Mouse (Mus musculus): ENCODE results near the gene Sfi1. TPM values are rescaled to one million over a fixed set of nuclear protein-coding genes. Genes with fewer than 3 reads are reported as not detected.
"Not testable (repeated sequence)": the region's sequence is repeated elsewhere in the genome, so short reads cannot be mapped to it uniquely, and the experiment has no call there.

Gene Sfi1
- polyA plus RNA-seq, 1 experiment from 2014 or later, result 17.2 TPM

DNA sequence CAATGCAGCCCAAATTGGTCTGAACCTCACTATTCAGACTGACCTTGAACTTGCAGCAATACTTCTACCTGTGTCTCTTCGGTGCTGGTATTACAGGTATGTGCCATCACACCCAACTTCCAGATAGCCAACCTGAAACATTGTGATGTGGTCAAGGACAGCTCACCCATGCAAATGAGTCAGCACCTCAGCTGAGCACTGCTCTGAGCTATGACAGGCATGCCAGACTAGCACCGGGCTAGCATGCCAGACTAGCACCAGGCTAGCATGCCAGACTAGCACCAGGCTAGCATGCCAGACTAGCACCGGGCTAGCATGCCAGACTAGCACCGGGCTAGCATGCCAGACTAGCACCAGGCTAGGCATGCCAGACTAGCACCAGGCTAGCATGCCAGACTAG, 41.9 kb downstream of the Sfi1 start:
- H3K36me3 ChIP-seq, result peaks cover 11% of the 10 kb centered on the region; the same call in 1 of the 2 replicates
- not testable (repeated sequence) for H3K27ac ChIP-seq; H3K27me3 ChIP-seq; H3K4me3 ChIP-seq; H3K9me3 ChIP-seq (replicated peaks); H3K9ac ChIP-seq; H3K4me1 ChIP-seq; H3K4me2 ChIP-seq (replicated peaks)
- ATAC-seq (ENCODE audit: low FRiP score), result 0 out of 2 replicates have a peak, but pooled peaks have one; percentile 22
- WGBS, result 94% methylated on average over 4 of the region's 4 CpGs

DNA sequence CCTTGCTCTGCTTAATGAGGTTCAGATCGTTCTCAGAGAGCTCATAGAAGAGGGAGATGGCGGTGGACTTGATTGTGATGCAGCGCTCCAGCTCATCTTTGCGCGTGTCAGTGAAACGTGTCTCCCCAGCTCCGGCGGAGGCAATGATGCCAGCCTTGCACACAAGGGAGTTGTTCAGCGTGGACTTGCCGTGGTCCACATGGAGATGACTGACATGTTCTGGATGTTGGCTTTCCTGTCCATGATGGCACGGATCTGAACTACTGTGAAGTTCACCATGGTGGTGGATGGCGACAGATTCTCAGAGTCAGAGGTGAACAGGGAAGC, 42.6 kb downstream of the Sfi1 start:
- H3K27me3 ChIP-seq; H3K4me2 ChIP-seq (replicated peaks); H3K4me1 ChIP-seq; H3K9me3 ChIP-seq (replicated peaks); H3K4me3 ChIP-seq; ATAC-seq (ENCODE audit: low FRiP score); H3K9ac ChIP-seq; H3K27ac ChIP-seq: not testable (repeated sequence)
- WGBS, result 97% methylated on average over 12 of the region's 12 CpGs
- H3K36me3 ChIP-seq, result peaks cover 11% of the 10 kb centered on the region; the same call in 1 of the 2 replicates

DNA sequence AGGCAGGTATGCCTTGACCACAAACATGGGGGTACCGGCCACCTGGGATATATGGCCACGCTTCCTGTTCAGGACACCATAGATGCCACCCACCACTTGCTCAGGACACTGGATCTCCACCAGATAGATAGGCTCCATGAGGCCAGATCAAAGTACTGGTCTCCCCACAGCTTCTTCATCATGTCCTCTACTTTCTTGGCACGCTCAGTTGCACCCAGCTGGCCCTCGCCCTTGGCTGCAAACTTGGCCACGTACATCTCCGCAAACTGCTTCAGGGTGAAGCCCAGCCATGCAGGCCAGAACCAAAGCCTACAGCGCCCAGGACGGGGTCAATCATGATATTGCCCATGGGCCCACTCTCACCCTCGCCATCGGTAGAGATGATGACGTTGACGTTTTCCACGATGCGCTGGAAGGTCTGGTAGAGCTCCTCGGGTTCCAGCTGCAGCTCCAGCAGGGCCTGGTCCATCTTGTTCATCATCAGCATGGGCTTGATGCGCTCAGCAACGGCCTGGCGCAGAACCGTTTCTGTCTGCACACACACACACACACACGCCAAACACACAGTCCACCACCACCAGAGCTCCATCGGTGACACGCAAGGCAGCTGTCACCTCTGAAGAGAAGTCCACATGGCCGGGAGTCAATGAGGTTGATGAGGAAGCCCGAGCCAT, 43.1 kb downstream of the Sfi1 start:
- H3K4me2 ChIP-seq (replicated peaks); H3K4me3 ChIP-seq; H3K4me1 ChIP-seq; H3K9ac ChIP-seq; H3K27ac ChIP-seq; H3K9me3 ChIP-seq (replicated peaks); H3K27me3 ChIP-seq; ATAC-seq (ENCODE audit: low FRiP score): not testable (repeated sequence)
- H3K36me3 ChIP-seq, result peaks cover 11% of the 10 kb centered on the region; the same call in 1 of the 2 replicates
- WGBS, result 95% methylated on average over 24 of the region's 24 CpGs

DNA sequence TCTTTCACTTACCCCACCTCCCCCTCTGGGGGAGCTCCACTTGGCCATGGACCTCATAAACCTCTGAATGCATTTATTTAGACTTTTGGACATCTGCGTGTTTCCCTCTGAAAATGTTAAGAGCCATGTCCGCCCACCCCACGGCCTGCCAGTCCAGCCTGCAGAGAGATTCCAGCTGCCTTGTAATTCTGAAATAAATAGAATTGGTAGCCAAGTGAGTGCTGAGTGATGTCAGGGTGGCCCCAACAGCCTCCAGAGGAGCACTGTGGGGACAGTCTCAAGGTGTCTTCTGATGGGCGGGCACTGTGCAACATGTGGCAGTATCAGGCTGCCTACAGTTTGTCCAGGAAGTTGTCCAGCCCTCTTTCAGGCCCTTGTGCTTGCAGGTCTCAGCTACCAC, 43.8 kb downstream of the Sfi1 start:
- H3K9ac ChIP-seq; H3K27me3 ChIP-seq; H3K9me3 ChIP-seq (replicated peaks); H3K4me2 ChIP-seq (replicated peaks); H3K27ac ChIP-seq; ATAC-seq (ENCODE audit: low FRiP score); H3K4me3 ChIP-seq; H3K4me1 ChIP-seq: not testable (repeated sequence)
- WGBS, result 92% methylated on average over 4 of the region's 4 CpGs
- H3K36me3 ChIP-seq, result peaks cover 11% of the 10 kb centered on the region; the same call in 1 of the 2 replicates

DNA sequence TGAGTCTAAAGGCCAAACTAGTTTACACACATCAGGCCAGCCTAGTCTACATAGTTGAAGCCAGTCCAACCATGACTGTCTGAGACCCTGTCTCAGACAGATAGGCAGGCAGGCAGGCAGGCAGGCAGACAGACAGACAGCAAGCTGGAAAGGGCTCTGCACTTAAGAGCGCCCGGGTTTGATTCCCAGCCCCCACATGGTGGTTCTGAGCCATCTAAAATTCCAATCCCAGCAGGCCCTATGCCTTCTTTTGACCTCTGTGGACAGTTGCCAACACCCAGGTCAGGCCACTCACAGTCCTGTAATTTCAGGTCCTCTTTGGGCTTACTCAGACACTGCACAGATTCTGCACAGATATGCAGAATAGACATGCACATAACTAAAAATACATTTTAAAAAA, 46.5 kb downstream of the Sfi1 start:
- not testable (repeated sequence) for H3K9me3 ChIP-seq (replicated peaks); ATAC-seq (ENCODE audit: low FRiP score); H3K9ac ChIP-seq; H3K27me3 ChIP-seq; H3K4me1 ChIP-seq; H3K4me2 ChIP-seq (replicated peaks); H3K36me3 ChIP-seq; H3K4me3 ChIP-seq; H3K27ac ChIP-seq
- WGBS, result 72% methylated on average over 2 of the region's 2 CpGs

DNA sequence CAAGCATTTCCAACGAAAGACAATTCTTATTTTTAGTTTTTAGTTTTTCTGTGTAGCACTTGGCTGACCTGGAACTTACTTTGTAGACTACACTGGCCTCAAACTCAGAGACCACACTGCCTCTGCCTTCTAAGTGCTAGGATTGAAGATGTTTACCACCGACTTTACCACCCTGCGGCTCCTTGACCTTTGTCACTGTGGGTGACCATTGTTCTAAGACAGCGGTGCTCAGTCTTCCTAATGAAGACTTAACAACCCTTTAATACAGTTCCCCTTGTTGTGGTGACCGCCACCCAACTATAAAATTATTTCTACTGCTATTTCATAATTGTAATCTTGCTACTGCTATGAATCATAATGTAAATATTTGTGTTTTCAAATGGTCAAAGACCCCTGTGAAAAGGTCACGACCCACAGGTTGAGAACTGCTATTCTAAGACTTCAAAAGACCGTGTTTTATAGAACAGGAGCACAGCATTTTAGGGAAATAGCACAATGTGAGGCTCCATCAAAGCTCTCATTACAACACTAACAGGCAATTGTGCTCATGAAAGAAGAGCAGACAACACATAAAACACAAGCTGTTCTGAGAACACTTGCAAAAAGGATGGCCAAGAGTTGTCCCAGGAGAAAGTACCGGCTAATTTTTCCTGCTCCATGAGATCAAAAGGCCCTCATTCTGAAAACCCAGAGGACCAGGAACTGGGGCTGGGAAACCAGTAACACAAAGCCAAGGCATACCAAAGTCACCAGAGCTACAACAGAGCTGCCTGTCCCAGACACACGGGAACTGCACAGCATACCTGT, 47.7 kb downstream of the Sfi1 start:
- WGBS, result 73% methylated on average over 8 of the region's 9 CpGs

DNA sequence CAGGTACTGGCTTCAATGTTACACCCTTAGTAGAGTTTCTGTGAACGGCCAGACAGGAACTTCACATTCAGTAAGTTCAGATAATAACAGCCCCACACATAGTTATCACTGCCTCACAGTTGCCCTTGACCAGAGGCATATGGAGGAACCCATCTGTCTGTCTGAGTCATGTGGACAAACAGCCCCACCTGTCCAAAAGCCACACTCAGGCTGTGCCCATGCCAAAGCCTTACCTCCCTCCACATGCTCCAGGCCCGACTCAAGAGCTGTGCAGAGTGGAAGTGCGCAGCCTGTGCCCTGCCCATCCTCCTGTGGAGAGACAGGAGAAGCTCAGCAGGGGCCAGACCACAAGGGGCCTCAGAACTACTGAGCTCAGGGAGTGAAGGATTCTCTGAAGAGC, 49.3 kb downstream of the Sfi1 start:
- H3K4me2 ChIP-seq (replicated peaks); H3K9me3 ChIP-seq (replicated peaks); H3K27me3 ChIP-seq; H3K4me1 ChIP-seq; ATAC-seq (ENCODE audit: low FRiP score); H3K36me3 ChIP-seq; H3K27ac ChIP-seq; H3K9ac ChIP-seq; H3K4me3 ChIP-seq: not testable (repeated sequence)
- 80% methylated on average over 3 of the region's 3 CpGs for WGBS

More for the DNA sequence above, 47.7 kb downstream of the Sfi1 start:
- H3K4me1 ChIP-seq; H3K27ac ChIP-seq; H3K9me3 ChIP-seq (replicated peaks); H3K36me3 ChIP-seq; H3K27me3 ChIP-seq; ATAC-seq (ENCODE audit: low FRiP score); H3K4me3 ChIP-seq; H3K9ac ChIP-seq; H3K4me2 ChIP-seq (replicated peaks): not testable (repeated sequence)

DNA sequence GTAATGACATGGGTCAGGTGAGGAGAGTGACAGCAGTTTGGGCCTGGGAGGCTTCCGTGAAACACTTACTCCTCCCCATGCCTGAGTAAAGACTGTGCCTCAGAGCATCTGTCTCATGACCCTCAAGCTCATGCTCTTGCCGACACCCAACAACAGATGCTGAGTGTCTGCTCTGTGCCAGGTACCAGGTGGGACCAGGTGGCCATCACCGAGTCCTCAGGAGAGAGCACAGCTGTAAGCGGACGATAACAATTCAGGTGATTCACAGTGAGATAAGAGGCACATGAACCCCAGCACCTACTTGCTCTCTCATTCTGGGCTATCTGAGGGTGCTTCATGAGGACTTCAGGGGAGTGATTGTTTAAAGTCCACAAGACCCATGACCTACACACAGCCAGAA, 50.9 kb downstream of the Sfi1 start:
- ATAC-seq (ENCODE audit: low FRiP score), result peak; percentile 75
- H3K27ac ChIP-seq; H3K4me1 ChIP-seq; H3K27me3 ChIP-seq; H3K9ac ChIP-seq; H3K4me2 ChIP-seq (replicated peaks); H3K9me3 ChIP-seq (replicated peaks); H3K4me3 ChIP-seq; H3K36me3 ChIP-seq: not testable (repeated sequence)
- WGBS, result 88% methylated on average over 4 of the region's 5 CpGs

DNA sequence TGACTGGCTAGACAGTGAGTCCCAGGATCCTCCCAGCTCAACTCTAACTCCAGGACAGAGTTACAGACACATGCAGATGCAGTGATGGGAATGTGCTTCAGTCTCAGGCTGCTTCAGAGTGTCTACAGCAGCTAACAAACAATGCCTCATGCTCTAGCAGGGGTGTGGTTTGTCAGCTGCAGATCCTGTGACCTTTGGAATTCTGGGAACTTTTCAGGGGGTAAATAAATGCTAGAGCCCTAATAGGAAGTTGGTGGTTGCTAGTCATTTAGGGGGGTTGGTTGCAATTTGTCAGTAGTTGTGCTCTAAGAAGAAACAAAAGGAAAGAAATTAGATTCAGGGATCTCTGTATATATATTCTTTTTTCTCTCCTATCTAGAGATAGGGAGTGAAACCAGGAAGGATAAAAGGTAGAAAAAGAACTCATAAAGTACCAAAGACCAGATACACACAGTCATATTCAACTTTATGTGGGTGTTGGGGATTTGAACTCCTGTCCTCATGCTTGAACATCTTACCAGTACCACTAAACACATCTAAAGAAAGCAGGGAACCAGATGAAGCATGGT, 52.2 kb downstream of the Sfi1 start:
- not testable (repeated sequence) for H3K4me1 ChIP-seq; H3K27ac ChIP-seq; H3K27me3 ChIP-seq; H3K4me2 ChIP-seq (replicated peaks); H3K4me3 ChIP-seq; H3K36me3 ChIP-seq; H3K9ac ChIP-seq; ATAC-seq (ENCODE audit: low FRiP score)
- peaks cover 14% of the 10 kb centered on the region for H3K9me3 ChIP-seq (replicated peaks)

DNA sequence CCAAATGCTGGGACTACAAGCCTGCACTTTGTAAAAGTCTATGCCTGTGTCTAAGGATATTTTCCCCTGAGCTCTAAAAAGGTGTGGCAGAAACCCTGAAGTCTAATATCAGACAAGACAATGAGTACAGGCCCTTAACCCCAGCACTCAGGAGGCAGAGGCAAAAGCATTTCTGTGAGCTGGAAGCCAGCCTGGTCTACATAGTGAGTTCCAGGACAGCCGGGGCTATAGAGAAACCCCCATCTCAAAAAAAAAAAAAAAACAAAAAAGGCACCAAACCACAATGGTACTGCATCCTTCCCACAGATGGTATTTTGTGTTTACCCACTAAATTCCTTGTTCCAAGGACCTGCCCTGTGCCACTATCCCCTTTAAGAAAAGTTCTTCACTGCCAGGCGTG, 54.9 kb downstream of the Sfi1 start:
- H3K27me3 ChIP-seq; H3K4me1 ChIP-seq; H3K4me2 ChIP-seq (replicated peaks); H3K9ac ChIP-seq; H3K27ac ChIP-seq; H3K4me3 ChIP-seq; H3K36me3 ChIP-seq; ATAC-seq (ENCODE audit: low FRiP score): not testable (repeated sequence)
- 91% methylated on average over 2 of the region's 2 CpGs for WGBS
- H3K9me3 ChIP-seq (replicated peaks), result peaks cover 16% of the 10 kb centered on the region

DNA sequence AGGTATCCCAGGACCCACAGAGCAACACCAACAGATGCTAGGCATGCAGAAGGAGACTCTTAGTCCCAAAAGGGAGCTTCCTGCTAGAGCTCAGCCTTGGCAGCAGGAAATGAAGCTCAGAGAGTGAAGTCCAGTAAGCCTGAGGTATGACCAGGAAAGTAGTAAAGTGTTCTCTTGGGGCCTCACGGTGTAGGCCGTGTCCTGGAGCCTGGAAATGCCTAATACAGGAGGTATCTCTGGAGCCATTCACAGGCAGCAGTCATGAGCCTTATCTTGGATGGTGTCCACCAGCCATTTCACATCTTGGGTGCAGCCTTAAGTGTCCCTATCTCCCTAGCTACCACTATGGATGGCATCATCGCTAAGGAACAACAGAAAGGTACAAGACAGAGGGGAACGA, 56.0 kb downstream of the Sfi1 start:
- peaks cover 17% of the 10 kb centered on the region for H3K9me3 ChIP-seq (replicated peaks)
- not testable (repeated sequence) for H3K36me3 ChIP-seq; H3K4me1 ChIP-seq; H3K4me3 ChIP-seq; H3K9ac ChIP-seq; H3K27me3 ChIP-seq; H3K4me2 ChIP-seq (replicated peaks); H3K27ac ChIP-seq
- WGBS, result 91% methylated on average over 4 of the region's 4 CpGs
- peak; percentile 20 for ATAC-seq (ENCODE audit: low FRiP score)

DNA sequence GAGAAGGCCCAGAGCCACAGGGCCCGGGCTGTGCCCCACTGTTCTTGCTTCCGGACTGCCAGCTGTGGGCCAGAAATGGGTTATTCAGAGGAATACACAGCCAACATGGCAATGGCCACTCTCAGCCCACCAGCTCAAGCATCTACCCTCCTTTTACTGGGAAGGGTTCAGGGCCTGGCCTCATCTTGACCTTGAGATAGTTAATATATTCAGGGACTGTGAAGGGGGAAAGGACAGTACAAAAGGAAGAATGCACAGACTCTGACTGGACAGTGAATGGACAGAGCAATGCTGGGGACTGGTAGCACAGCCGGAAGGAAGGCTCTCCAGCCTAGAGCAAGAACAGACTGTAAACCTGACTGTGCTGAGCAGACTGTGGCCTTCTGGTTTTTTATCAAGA, 57.3 kb downstream of the Sfi1 start:
- ATAC-seq (ENCODE audit: low FRiP score); H3K4me3 ChIP-seq; H3K4me2 ChIP-seq (replicated peaks); H3K36me3 ChIP-seq; H3K27me3 ChIP-seq; H3K4me1 ChIP-seq; H3K27ac ChIP-seq; H3K9ac ChIP-seq: not testable (repeated sequence)
- 84% methylated on average over 3 of the region's 3 CpGs for WGBS
- peaks cover 21% of the 10 kb centered on the region for H3K9me3 ChIP-seq (replicated peaks)

DNA sequence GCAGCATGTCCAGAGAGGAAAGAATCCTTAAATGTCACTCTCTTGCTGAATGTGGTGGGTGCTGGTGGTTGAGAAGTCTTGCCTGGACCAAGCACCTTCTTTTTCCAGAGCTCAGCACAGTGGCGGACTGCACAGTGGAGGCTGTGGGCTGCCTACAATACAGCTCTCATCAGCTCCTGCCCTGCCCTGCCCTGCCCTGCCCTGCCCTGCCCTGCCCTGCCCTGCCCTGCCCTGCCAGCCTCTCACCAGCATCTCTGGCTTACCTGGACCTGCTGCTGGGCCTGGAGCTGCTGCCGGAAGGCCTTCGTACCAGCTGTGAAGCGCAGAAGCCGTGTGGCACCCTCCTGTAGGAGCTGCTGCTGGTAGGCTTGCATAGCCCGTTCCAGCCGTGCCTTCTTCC, 57.9 kb downstream of the Sfi1 start:
- not testable (repeated sequence) for H3K4me1 ChIP-seq; H3K4me2 ChIP-seq (replicated peaks); H3K4me3 ChIP-seq; ATAC-seq (ENCODE audit: low FRiP score); H3K9ac ChIP-seq; H3K27me3 ChIP-seq; H3K36me3 ChIP-seq; H3K27ac ChIP-seq
- 93% methylated on average over 5 of the region's 7 CpGs for WGBS
- H3K9me3 ChIP-seq (replicated peaks), result peaks cover 21% of the 10 kb centered on the region

All from hindbrain, embryonic 12.5 days (tissue).